Mouse (Mus musculus): ENCODE results near the gene Fam117b. TPM values are rescaled to one million over a fixed set of nuclear protein-coding genes. Genes with fewer than 3 reads are reported as not detected.
A peak's percentile ranks its signal among the peaks of the same experiment; 100 is the strongest.

Fam117b gene
- polyA plus RNA-seq, 1 experiment from 2014 or later = 7.6 TPM

DNA sequence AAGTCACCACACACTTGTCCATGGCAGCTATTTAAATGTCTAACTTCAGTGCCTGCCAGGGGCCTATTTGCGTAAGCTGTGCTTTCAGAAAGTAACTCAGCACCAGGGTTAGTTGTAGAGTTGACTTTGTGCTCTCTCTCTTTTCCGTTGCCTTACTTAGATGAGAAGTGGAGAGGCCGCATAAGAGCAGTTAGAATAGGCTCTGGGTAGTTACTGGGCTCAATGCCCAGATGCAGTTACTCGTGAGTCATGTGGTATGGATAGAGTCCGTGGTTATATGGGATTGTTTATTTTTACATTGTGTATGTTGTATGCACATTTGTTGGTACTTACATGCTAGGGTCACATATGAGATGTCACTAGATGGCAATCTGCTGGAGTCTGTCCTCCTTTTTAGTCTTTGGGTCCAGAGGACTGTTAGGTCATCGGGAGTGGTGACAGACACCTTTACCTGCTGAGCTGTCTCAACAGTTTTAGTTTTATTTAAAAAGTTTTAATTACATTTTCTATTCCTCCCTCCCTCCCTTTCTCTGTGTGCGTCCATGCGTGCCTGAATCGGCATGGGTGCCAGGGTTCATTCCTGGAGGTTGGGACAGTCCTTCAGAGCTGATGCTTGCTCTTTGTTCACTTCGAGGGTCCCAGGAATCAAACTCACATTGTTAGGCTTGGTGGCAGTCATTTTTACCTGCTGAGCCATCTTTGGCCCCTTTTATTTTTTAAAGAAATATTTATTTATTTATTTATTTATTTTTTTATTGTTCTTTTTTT lies 3.2 kb downstream of the Fam117b start:
- no peaks in the 10 kb centered on the region for H3K27me3 ChIP-seq (replicated peaks)
- H3K27ac ChIP-seq = no peak overlapping the region
- peak overlapping the region; percentile 99; the same call in 1 of the 2 replicates for H3K4me2 ChIP-seq
- H3K4me3 ChIP-seq = no peak overlapping the region
- no peaks in the 10 kb centered on the region for H3K9me3 ChIP-seq (replicated peaks)
- H3K4me1 ChIP-seq = peaks cover 51% of the 10 kb centered on the region
- no peaks in the 10 kb centered on the region for H3K36me3 ChIP-seq
- ATAC-seq = no peak
- H3K9ac ChIP-seq = no peak overlapping the region
- WGBS (ENCODE audit: insufficient replicate concordance) = 84% methylated on average over 10 of the region's 10 CpGs

DNA sequence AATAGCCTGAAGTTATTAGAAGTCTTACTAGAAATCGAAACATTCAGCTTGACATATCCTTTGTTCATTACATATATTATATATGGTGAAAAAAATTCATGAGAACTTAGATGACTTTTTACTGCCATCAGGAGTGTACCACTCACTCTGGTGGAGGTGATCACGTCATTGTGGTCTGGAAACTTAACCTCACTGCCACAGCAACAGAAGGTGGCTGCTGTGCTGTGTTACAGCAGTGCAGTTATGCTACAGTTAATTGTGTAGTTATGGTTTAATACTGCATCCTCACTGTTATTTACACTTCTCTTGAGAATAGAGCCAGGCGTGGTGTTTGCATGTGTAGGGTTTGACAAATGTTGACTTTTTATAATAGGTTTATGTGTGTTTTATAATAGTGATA lies 4.6 kb downstream of the Fam117b start:
- WGBS (ENCODE audit: insufficient replicate concordance) = 48% methylated on average over 3 of the region's 3 CpGs
- Histone ChIP-seq H3K9ac (no peak overlapping the region), H3K9me3 (replicated peaks) (no peaks in the 10 kb centered on the region), H3K27me3 (replicated peaks) (no peaks in the 10 kb centered on the region), H3K36me3 (no peaks in the 10 kb centered on the region), H3K4me2 (no peak overlapping the region), H3K27ac (no peak overlapping the region), H3K4me1 (peaks cover 45% of the 10 kb centered on the region), H3K4me3 (no peak overlapping the region)
- no peak for ATAC-seq

DNA sequence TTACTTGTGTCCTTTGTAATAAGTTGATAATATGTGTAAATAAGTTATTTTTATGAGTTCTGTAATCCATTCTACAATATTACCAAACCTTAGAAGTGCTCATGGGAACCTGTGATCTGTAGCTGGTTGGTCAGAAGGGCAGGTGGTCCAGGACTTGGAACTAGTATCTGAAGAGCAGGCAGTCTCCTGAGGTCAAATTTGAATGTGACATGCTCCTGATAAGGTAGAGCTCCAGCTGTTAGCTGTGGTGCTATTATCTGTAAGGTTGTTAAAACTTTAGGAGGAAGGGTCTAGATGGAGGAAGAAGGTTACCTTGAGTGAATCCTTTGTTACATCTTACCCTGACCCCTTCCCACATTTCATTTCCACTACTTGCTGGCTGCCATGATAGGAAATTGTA lies 5.3 kb downstream of the Fam117b start:
- no peaks in the 10 kb centered on the region for H3K27me3 ChIP-seq (replicated peaks)
- no peak overlapping the region for H3K27ac ChIP-seq
- no peaks in the 10 kb centered on the region for H3K36me3 ChIP-seq
- H3K4me2 ChIP-seq = no peak overlapping the region
- no peak overlapping the region for H3K9ac ChIP-seq
- peaks cover 49% of the 10 kb centered on the region for H3K4me1 ChIP-seq
- no peak overlapping the region for H3K4me3 ChIP-seq
- H3K9me3 ChIP-seq (replicated peaks) = no peaks in the 10 kb centered on the region
- ATAC-seq = peak; percentile 49; the same call in 1 of the 2 replicates

DNA sequence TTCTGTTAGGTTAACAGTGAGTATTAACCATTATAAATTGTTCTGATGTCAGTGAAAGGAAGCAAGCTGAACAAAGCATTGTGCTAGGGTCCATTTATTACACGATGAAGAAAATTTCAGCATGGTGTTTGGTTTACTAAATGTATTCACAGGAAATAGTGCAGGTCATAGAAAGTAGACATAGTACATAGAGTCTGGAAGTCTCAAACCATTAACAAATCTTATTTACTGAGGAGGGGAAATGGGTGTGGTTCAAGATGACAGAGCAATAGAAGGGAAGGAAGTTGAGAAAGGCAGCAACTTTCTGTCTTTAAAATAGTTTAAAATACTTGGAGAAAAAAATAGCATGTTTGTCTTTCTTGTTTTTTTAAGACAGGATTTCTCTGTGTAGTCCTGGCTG lies 10.4 kb downstream of the Fam117b start:
- Histone ChIP-seq H3K4me1 (peaks cover 22% of the 10 kb centered on the region), H3K27ac (no peak overlapping the region), H3K4me3 (no peak overlapping the region), H3K9ac (no peak overlapping the region), H3K27me3 (replicated peaks) (no peaks in the 10 kb centered on the region), H3K36me3 (no peaks in the 10 kb centered on the region), H3K9me3 (replicated peaks) (no peaks in the 10 kb centered on the region), H3K4me2 (no peak overlapping the region)
- ATAC-seq = no peak
- 53% methylated on average over 1 of the region's 1 CpGs for WGBS (ENCODE audit: insufficient replicate concordance)

DNA sequence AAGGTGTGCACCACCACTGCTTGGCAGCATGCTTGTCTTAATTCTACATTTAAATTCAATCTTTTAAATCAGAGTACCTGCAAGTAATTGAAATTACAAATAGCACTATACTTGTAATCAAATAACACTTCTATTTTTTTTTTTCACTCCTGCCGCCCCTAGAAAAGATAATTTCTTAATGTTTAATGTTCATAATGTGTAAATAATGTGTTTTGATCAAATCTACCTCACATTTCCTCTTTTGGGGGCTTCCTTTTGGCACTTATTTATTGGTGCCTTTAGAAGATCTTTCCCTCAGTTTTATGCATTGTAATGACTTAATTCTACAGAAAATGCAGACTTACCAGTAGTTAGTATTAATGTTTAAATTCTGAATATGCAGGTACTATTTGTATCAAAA lies 10.9 kb downstream of the Fam117b start:
- H3K4me2 ChIP-seq = no peak overlapping the region
- 78% methylated on average over 1 of the region's 1 CpGs for WGBS (ENCODE audit: insufficient replicate concordance)

DNA sequence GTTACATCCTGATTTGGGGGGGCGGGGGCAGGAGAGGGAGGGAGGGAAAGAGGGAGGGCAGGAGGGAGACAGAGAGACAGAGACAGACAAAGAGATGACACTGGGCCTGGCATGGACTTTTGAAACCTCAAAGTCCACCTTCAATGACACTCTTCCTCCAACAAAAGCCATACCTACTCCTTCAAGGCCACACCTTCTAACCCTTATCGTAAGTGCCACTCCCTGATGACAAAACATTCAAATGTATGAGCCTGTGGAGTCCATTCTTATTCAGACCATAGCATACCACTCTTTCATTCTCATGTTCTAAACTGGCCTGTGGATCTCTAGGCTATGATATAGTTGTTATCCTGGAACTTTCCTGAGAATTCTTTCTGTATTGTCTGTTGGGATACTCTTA lies 11.6 kb downstream of the Fam117b start:
- peaks cover 19% of the 10 kb centered on the region for H3K4me1 ChIP-seq
- H3K9ac ChIP-seq = no peak overlapping the region
- no peaks in the 10 kb centered on the region for H3K36me3 ChIP-seq
- 85% methylated on average over 2 of the region's 2 CpGs for WGBS (ENCODE audit: insufficient replicate concordance)
- no peaks in the 10 kb centered on the region for H3K27me3 ChIP-seq (replicated peaks)
- H3K4me2 ChIP-seq = no peak overlapping the region
- no peak overlapping the region for H3K27ac ChIP-seq
- no peak overlapping the region for H3K4me3 ChIP-seq
- no peaks in the 10 kb centered on the region for H3K9me3 ChIP-seq (replicated peaks)
- no peak for ATAC-seq

More for the DNA sequence above, 10.9 kb downstream of the Fam117b start:
- Histone ChIP-seq H3K4me1 (peaks cover 19% of the 10 kb centered on the region), H3K4me3 (no peak overlapping the region), H3K36me3 (no peaks in the 10 kb centered on the region), H3K9ac (no peak overlapping the region), H3K27me3 (replicated peaks) (no peaks in the 10 kb centered on the region), H3K27ac (no peak overlapping the region), H3K9me3 (replicated peaks) (no peaks in the 10 kb centered on the region)
- ATAC-seq = no peak

DNA sequence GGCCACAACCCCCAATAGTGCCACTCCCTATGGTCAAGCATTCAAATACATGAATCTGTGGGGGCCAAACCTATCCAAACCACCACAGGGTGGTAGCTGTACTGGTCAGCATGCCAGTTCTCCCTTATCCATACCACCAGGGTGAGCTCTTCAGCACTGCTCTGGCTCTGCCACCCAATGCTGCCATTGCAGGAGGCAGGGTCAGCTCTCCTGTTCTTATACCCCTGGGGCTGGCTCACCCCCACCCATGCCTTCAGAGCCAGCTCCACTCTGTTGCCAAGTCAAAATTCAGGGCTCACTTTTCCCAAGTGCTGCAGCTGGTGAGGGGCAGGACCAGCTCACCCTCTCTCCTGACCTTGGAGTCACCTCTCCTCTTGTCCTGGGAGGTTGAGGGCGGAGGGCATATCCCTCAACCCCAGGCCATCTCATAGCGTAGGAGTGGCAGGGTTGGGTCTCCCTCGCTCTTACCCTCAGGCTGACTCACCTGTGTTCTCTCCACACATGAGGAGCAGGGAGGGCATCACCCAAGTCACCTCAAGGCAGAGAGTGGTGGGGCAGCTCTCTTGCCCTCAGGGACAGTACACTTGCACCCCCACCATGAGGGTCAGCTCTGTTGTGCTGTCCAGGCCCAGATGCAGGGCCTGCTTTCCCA lies 13.3 kb downstream of the Fam117b start:
- no peak overlapping the region for H3K9ac ChIP-seq
- H3K4me2 ChIP-seq = no peak overlapping the region
- no peak for ATAC-seq
- no peaks in the 10 kb centered on the region for H3K36me3 ChIP-seq
- H3K9me3 ChIP-seq (replicated peaks) = no peaks in the 10 kb centered on the region
- H3K4me1 ChIP-seq = peaks cover 19% of the 10 kb centered on the region
- no peak overlapping the region for H3K27ac ChIP-seq
- H3K27me3 ChIP-seq (replicated peaks) = no peaks in the 10 kb centered on the region
- no peak overlapping the region for H3K4me3 ChIP-seq
- 92% methylated on average over 3 of the region's 3 CpGs for WGBS (ENCODE audit: insufficient replicate concordance)

DNA sequence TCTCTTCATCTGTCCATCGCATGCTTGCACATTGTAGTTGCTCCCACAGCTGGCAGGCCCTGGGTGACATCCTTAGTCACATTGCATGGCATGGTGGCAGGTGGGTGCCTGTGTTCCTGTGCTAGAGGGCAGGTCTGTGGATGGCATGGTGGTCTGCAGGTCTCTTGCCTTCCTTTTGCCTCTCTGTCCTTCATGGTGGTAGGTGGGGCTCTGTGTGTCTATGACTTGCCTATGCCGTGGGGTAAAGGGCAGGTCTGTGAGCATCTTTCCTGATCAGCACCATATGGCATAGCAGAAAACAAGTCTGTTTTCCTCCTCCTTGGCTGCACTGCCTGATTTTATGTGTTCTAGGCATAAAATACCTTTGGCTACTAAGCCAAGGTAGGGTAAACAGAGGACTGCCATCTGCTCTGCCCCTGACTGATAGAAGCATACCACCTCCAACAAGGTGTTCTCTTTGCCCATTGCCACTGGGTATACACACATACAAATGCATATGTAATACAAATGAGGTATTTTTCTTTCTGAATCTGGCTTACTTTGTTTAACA lies 14.4 kb downstream of the Fam117b start:
- no peak overlapping the region for H3K27ac ChIP-seq
- H3K9me3 ChIP-seq (replicated peaks) = no peaks in the 10 kb centered on the region
- 73% methylated on average over 2 of the region's 2 CpGs for WGBS (ENCODE audit: insufficient replicate concordance)
- H3K27me3 ChIP-seq (replicated peaks) = no peaks in the 10 kb centered on the region
- H3K9ac ChIP-seq = no peak overlapping the region
- ATAC-seq = no peak
- peaks cover 19% of the 10 kb centered on the region for H3K4me1 ChIP-seq
- H3K4me2 ChIP-seq = no peak overlapping the region
- no peaks in the 10 kb centered on the region for H3K36me3 ChIP-seq
- no peak overlapping the region for H3K4me3 ChIP-seq

DNA sequence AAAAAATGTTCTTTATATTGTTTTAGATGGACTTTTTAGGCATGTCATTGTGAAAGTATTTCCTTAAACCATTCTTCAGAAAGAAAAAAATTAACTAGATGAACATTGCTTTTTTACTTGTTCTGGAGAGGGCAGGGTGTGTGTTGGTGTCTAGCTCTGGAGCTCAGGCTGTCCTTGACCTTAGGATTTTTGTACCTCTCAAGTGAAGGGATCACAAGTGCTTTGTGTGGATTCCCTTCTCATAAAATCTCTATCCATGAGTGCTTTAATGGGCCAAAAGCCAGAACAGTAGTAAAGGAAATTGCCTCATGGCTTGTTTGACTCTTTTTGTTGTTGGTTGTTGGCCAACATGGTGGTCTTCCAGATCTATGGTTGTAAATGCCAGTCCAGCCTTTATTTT lies 18.1 kb downstream of the Fam117b start:
- Histone ChIP-seq H3K27me3 (replicated peaks) (no peaks in the 10 kb centered on the region), H3K4me3 (no peak overlapping the region), H3K9ac (no peak overlapping the region), H3K36me3 (no peaks in the 10 kb centered on the region), H3K4me2 (no peak overlapping the region), H3K27ac (no peak overlapping the region), H3K9me3 (replicated peaks) (no peaks in the 10 kb centered on the region), H3K4me1 (0 out of 2 replicates have a peak, but pooled peaks cover 3% of the 10 kb centered on the region)
- no peak for ATAC-seq

DNA sequence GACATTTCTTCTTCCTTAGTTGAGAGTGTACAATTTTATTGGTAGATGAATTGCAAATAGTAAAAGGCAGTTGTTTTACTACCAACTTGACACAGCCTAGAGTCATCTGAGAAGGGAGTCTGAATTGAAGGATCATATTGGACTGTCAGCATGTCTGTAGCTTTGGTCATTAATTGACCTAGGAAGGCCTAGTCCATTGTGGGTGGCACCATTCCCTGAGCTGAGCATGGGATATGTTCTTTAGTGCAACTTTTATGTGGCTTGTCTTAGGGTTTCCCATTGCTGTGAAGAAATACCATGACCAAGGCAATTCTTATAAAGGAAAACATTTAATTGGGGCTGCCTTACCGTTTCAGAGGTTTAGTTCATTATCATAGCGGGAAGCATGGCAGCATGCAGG lies 20.2 kb downstream of the Fam117b start:
- Histone ChIP-seq H3K36me3 (no peaks in the 10 kb centered on the region), H3K9me3 (replicated peaks) (no peaks in the 10 kb centered on the region), H3K4me1 (peaks cover 8% of the 10 kb centered on the region; the same call in 1 of the 2 replicates), H3K4me2 (no peak overlapping the region), H3K4me3 (no peak overlapping the region), H3K27me3 (replicated peaks) (no peaks in the 10 kb centered on the region), H3K9ac (no peak overlapping the region), H3K27ac (no peak overlapping the region)
- 87% methylated on average over 2 of the region's 2 CpGs for WGBS (ENCODE audit: insufficient replicate concordance)
- no peak for ATAC-seq

DNA sequence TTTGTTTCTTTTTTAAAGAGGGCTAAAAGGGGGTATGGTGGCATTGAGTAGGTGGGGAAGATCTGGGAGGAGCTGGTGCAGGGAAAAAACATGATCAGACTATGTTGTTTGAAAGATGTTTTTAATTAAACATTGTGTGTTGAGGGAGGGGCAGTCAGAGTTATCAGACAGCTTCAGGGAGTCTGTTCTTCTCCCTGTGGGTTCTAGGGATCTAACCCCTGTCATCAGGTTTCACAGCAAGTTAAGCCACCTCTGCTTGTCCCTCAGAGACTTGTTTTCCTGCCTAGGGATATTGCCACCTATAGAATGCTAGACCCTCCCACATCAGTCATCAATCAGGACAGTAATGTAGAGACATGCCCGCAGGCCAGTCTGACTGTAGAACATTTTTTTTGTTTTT lies 28.3 kb downstream of the Fam117b start:
- 82% methylated on average over 1 of the region's 1 CpGs for WGBS (ENCODE audit: insufficient replicate concordance)

DNA sequence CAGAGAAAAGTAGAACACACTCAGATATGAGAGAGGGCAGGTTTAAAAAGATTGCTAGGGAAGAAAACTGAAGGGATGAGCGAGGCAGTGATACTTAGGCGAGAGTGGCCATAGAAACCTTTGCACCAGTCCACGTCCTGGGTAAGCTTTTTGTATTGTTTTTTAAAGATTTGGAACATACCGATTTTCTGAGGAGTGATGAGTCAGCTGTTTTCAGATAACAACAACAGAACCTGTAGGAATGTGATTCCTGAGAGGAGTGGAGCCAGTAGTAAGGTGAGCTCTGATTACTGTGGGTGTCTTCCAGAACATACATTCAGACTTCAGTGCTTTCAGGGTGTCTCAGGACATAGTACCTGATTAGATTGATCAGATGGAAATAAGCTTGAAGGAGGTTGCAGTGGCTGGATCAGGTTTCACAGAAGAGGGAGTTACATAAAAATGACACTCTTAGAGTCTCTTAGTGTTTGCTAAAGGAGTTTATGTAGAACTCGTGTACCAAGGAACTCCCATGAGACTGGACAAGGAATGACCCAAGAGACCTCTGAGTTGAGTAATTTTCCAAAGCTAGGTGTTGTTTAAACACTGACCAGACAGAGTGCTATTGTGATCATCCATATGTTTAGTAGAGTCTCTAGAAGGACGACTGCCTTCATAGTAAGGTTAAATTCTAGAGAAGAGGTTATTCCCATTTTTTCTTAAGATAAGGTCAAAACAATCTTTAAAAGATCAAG lies 29.4 kb downstream of the Fam117b start:
- WGBS (ENCODE audit: insufficient replicate concordance) = 64% methylated on average over 6 of the region's 6 CpGs
- Histone ChIP-seq H3K9me3 (replicated peaks) (no peaks in the 10 kb centered on the region), H3K36me3 (no peaks in the 10 kb centered on the region), H3K27ac (no peak overlapping the region), H3K4me1 (peaks cover 59% of the 10 kb centered on the region), H3K9ac (no peak overlapping the region), H3K4me2 (no peak overlapping the region), H3K4me3 (no peak overlapping the region), H3K27me3 (replicated peaks) (no peaks in the 10 kb centered on the region)
- ATAC-seq = no peak

More for the DNA sequence above, 28.3 kb downstream of the Fam117b start:
- Histone ChIP-seq H3K27me3 (replicated peaks) (no peaks in the 10 kb centered on the region), H3K4me3 (no peak overlapping the region), H3K4me1 (peaks cover 61% of the 10 kb centered on the region), H3K9me3 (replicated peaks) (no peaks in the 10 kb centered on the region), H3K27ac (no peak overlapping the region), H3K4me2 (no peak overlapping the region), H3K9ac (no peak overlapping the region), H3K36me3 (no peaks in the 10 kb centered on the region)
- no peak; the same call in 1 of the 2 replicates for ATAC-seq

All from liver, embryonic 12.5 days (tissue).